Mouse (Mus musculus): ENCODE measurements around the gene Pkdcc. TPM values are rescaled to one million over a fixed set of nuclear protein-coding genes. Genes with fewer than 3 reads are reported as not detected.

Pkdcc gene
- polyA plus RNA-seq, 1 experiment: 11.6 TPM

GRCm38 (mm10) chr17:83181592-83181991 lies 33.5 kb upstream of the Pkdcc start:
- no peak overlapping the region for H3K27ac ChIP-seq (ENCODE audit: insufficient read depth, low read length)
- H3K27me3 ChIP-seq (ENCODE audit: control insufficient read depth, insufficient read depth, low read length): no peaks in the 10 kb centered on the region
- H3K4me3 ChIP-seq (replicated peaks; ENCODE audit: insufficient read depth, low read depth, low read length): no peak overlapping the region
- TF ChIP-seq CTCF (IDR thresholded peaks at IDR 0.05; ENCODE audit: borderline replicate concordance, insufficient read depth, low read depth, low read length) (no peak), POLR2A (IDR thresholded peaks at IDR 0.05; ENCODE audit: borderline replicate concordance, insufficient read depth, low read length) (no peak)
- 72% methylated on average over 7 of the region's 7 CpGs for WGBS
- H3K4me1 ChIP-seq (ENCODE audit: control insufficient read depth, insufficient read depth, low read length): no peaks in the 10 kb centered on the region
- DNase-seq: no peak

GRCm38 (mm10) chr17:83182061-83182664 lies 32.9 kb upstream of the Pkdcc start:
- 89% methylated on average over 8 of the region's 8 CpGs for WGBS
- no peak for DNase-seq
- no peaks in the 10 kb centered on the region for H3K27me3 ChIP-seq (ENCODE audit: control insufficient read depth, insufficient read depth, low read length)
- no peak for TF ChIP-seq CTCF (IDR thresholded peaks at IDR 0.05; ENCODE audit: borderline replicate concordance, insufficient read depth, low read depth, low read length)
- no peak for TF ChIP-seq POLR2A (IDR thresholded peaks at IDR 0.05; ENCODE audit: borderline replicate concordance, insufficient read depth, low read length)
- no peaks in the 10 kb centered on the region for H3K4me1 ChIP-seq (ENCODE audit: control insufficient read depth, insufficient read depth, low read length)
- H3K27ac ChIP-seq (ENCODE audit: insufficient read depth, low read length): no peak overlapping the region
- H3K4me3 ChIP-seq (replicated peaks; ENCODE audit: insufficient read depth, low read depth, low read length): no peak overlapping the region

- Histone ChIP-seq H3K4me3 (replicated peaks; ENCODE audit: insufficient read depth, low read depth, low read length) (no peak overlapping the region), H3K27me3 (ENCODE audit: control insufficient read depth, insufficient read depth, low read length) (no peaks in the 10 kb centered on the region), H3K4me1 (ENCODE audit: control insufficient read depth, insufficient read depth, low read length) (no peaks in the 10 kb centered on the region), H3K27ac (ENCODE audit: insufficient read depth, low read length) (no peak overlapping the region)
- DNase-seq: no peak
- TF ChIP-seq CTCF (IDR thresholded peaks at IDR 0.05; ENCODE audit: borderline replicate concordance, insufficient read depth, low read depth, low read length): no peak
- TF ChIP-seq POLR2A (IDR thresholded peaks at IDR 0.05; ENCODE audit: borderline replicate concordance, insufficient read depth, low read length): no peak
- 78% methylated on average over 6 of the region's 6 CpGs for WGBS
These were observed 32.3 kb upstream of the Pkdcc start for GRCm38 (mm10) chr17:83182780-83183179.

GRCm38 (mm10) chr17:83187751-83188565 lies 27.1 kb upstream of the Pkdcc start:
- no peak for DNase-seq
- TF ChIP-seq POLR2A (IDR thresholded peaks at IDR 0.05; ENCODE audit: borderline replicate concordance, insufficient read depth, low read length) (no peak), CTCF (IDR thresholded peaks at IDR 0.05; ENCODE audit: borderline replicate concordance, insufficient read depth, low read depth, low read length) (no peak)
- H3K4me3 ChIP-seq (replicated peaks; ENCODE audit: insufficient read depth, low read depth, low read length): no peak overlapping the region
- H3K4me1 ChIP-seq (ENCODE audit: control insufficient read depth, insufficient read depth, low read length): no peaks in the 10 kb centered on the region
- no peak overlapping the region for H3K27ac ChIP-seq (ENCODE audit: insufficient read depth, low read length)
- 11% methylated on average over 11 of the region's 11 CpGs for WGBS
- no peaks in the 10 kb centered on the region; the same call in 1 of the 2 replicates for H3K27me3 ChIP-seq (ENCODE audit: control insufficient read depth, insufficient read depth, low read length)

- no peaks in the 10 kb centered on the region; the same call in 1 of the 2 replicates for H3K27me3 ChIP-seq (ENCODE audit: control insufficient read depth, insufficient read depth, low read length)
- no peak overlapping the region for H3K27ac ChIP-seq (ENCODE audit: insufficient read depth, low read length)
- WGBS: 38% methylated on average over 9 of the region's 9 CpGs
- no peak overlapping the region for H3K4me3 ChIP-seq (replicated peaks; ENCODE audit: insufficient read depth, low read depth, low read length)
- no peak for TF ChIP-seq CTCF (IDR thresholded peaks at IDR 0.05; ENCODE audit: borderline replicate concordance, insufficient read depth, low read depth, low read length)
- TF ChIP-seq POLR2A (IDR thresholded peaks at IDR 0.05; ENCODE audit: borderline replicate concordance, insufficient read depth, low read length): no peak
- no peaks in the 10 kb centered on the region for H3K4me1 ChIP-seq (ENCODE audit: control insufficient read depth, insufficient read depth, low read length)
- DNase-seq: no peak
These were observed 24.3 kb upstream of the Pkdcc start for GRCm38 (mm10) chr17:83190810-83191209.

- TF ChIP-seq CTCF (IDR thresholded peaks at IDR 0.05; ENCODE audit: borderline replicate concordance, insufficient read depth, low read depth, low read length) (no peak), POLR2A (IDR thresholded peaks at IDR 0.05; ENCODE audit: borderline replicate concordance, insufficient read depth, low read length) (no peak)
- Histone ChIP-seq H3K4me3 (replicated peaks; ENCODE audit: insufficient read depth, low read depth, low read length) (no peak overlapping the region), H3K27ac (ENCODE audit: insufficient read depth, low read length) (no peak overlapping the region), H3K27me3 (ENCODE audit: control insufficient read depth, insufficient read depth, low read length) (no peaks in the 10 kb centered on the region; the same call in 1 of the 2 replicates), H3K4me1 (ENCODE audit: control insufficient read depth, insufficient read depth, low read length) (no peaks in the 10 kb centered on the region)
- 59% methylated on average over 4 of the region's 4 CpGs for WGBS
- no peak for DNase-seq
These were observed 20.6 kb upstream of the Pkdcc start for GRCm38 (mm10) chr17:83194491-83194890.

GRCm38 (mm10) chr17:83197361-83197923 lies 17.6 kb upstream of the Pkdcc start:
- no peak overlapping the region for H3K4me3 ChIP-seq (replicated peaks; ENCODE audit: insufficient read depth, low read depth, low read length)
- no peaks in the 10 kb centered on the region; the same call in 1 of the 2 replicates for H3K27me3 ChIP-seq (ENCODE audit: control insufficient read depth, insufficient read depth, low read length)
- no peaks in the 10 kb centered on the region for H3K4me1 ChIP-seq (ENCODE audit: control insufficient read depth, insufficient read depth, low read length)
- DNase-seq: no peak
- no peak for TF ChIP-seq CTCF (IDR thresholded peaks at IDR 0.05; ENCODE audit: borderline replicate concordance, insufficient read depth, low read depth, low read length)
- no peak overlapping the region for H3K27ac ChIP-seq (ENCODE audit: insufficient read depth, low read length)
- 74% methylated on average over 4 of the region's 4 CpGs for WGBS

Data from cerebellum, adult 2 months (tissue).